Mouse (Mus musculus) myocyte (in vitro differentiated cells): Measurements from ENCODE around the gene Rabep1.

ENCODE experiments used
- CEBPB ChIP-seq: IDR thresholded peaks from 2 replicates; pipeline ENCODE4 v1.6.1; 2011; ENCODE audit warnings: mild to moderate bottlenecking, moderate library complexity; ENCODE audit not compliant: poor library complexity, insufficient read depth, severe bottlenecking
- E2F4 ChIP-seq: IDR thresholded peaks from one replicate; pipeline ENCODE4 v1.6.1; 2011; ENCODE audit warnings: mild to moderate bottlenecking, control low read depth, moderate library complexity; ENCODE audit not compliant: insufficient read depth
- MAX ChIP-seq: IDR thresholded peaks from one replicate; pipeline ENCODE4 v1.6.1; 2011; ENCODE audit warnings: low read depth, mild to moderate bottlenecking, control low read depth
- MYOD1 ChIP-seq, 3 experiments: IDR thresholded peaks; one replicate each; pipeline ENCODE4 v1.6.1; 2011; ENCODE audit warnings: control low read depth in 2 of 3, low read depth in 2 of 3, mild to moderate bottlenecking in 2 of 3, moderate library complexity in 1 of 3; ENCODE audit not compliant: insufficient read length in 2 of 3, control insufficient read depth in 1 of 3
- MYOG ChIP-seq, 3 experiments: IDR thresholded peaks; one replicate each; pipeline ENCODE4 v1.6.1; 2011; ENCODE audit warnings: control low read depth in 2 of 3, low read depth in 2 of 3, mild to moderate bottlenecking in 2 of 3; ENCODE audit not compliant: insufficient read length in 2 of 3, control insufficient read depth in 1 of 3, insufficient read depth in 1 of 3
- POLR2A ChIP-seq: IDR thresholded peaks from one replicate; pipeline ENCODE4 v1.6.1; 2011; ENCODE audit warnings: low read depth, mild to moderate bottlenecking, control low read depth, moderate library complexity; ENCODE audit not compliant: insufficient read length
- POLR2AphosphoS2 ChIP-seq: IDR thresholded peaks from one replicate; pipeline ENCODE4 v1.6.1; 2011; ENCODE audit warnings: low read depth, control low read depth; ENCODE audit not compliant: insufficient read length
- REST ChIP-seq: IDR thresholded peaks from one replicate; pipeline ENCODE4 v1.6.1; 2011; ENCODE audit warnings: mild to moderate bottlenecking, control low read depth, moderate library complexity; ENCODE audit not compliant: insufficient read depth, insufficient read length
- SRF ChIP-seq: IDR thresholded peaks from one replicate; pipeline ENCODE4 v1.6.1; 2011; ENCODE audit warnings: low read depth; ENCODE audit not compliant: control insufficient read depth, insufficient read length
- TCF12 ChIP-seq: IDR thresholded peaks from one replicate; pipeline ENCODE4 v1.6.1; 2011; ENCODE audit warnings: mild to moderate bottlenecking, control low read depth; ENCODE audit not compliant: poor library complexity, insufficient read depth, severe bottlenecking
- TCF3 ChIP-seq: IDR thresholded peaks from one replicate; pipeline ENCODE4 v1.6.1; 2011; ENCODE audit warnings: low read depth, control low read depth; ENCODE audit not compliant: insufficient read length
- USF1 ChIP-seq: IDR thresholded peaks from one replicate; pipeline ENCODE4 v1.6.1; 2011; ENCODE audit warnings: low read depth, mild to moderate bottlenecking, control low read depth, moderate library complexity

DNA sequence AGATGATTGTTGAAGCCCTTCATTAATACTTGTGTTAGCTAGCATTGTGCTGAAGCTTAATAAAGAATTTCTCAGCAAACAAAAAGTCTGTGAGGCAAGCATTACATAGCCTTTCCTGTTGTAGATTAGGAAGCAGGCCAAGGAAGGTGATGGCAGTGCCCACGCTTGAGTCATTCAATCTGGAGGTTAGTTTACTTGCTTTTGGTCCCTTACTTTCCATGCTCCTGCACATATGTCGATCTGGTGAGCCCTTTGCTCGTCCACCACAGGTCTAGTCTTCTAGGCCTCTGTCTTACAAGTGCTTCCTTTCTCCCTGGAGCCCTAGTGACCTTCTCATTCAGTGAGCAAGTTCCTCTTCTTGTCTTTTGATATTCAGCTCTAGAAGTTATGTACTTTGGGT lies 62.1 kb downstream of the Rabep1 start:
- TF ChIP-seq POLR2A = no peak
- no peak for TF ChIP-seq MYOG (IDR thresholded peaks at IDR 0.05; ENCODE audit: control insufficient read depth in 1 of 3, insufficient read depth in 1 of 3, insufficient read length in 2 of 3, low read depth in 2 of 3)
- no peak for TF ChIP-seq CEBPB
- no peak for TF ChIP-seq MYOD1 (IDR thresholded peaks at IDR 0.05; ENCODE audit: control insufficient read depth in 1 of 3, insufficient read length in 2 of 3, low read depth in 2 of 3)
- no peak for TF ChIP-seq MAX
- TF ChIP-seq POLR2AphosphoS2 = no peak
- TF ChIP-seq E2F4 = no peak
- no peak for TF ChIP-seq TCF3
- no peak for TF ChIP-seq USF1
- TF ChIP-seq TCF12 = no peak
- TF ChIP-seq REST = no peak
- no peak for TF ChIP-seq SRF
